Mouse (Mus musculus) central nervous system, embryonic 11.5 days (tissue): ENCODE results near the gene Csf3. TPM values are rescaled to one million over a fixed set of nuclear protein-coding genes. Genes with fewer than 3 reads are reported as not detected.

Source experiments
- polyA plus RNA-seq: library from polyadenylated mRNA; depleted of rRNA; stranded (reverse); fragments of >200 nt; gene quantifications from 2 replicates; pipeline ENCODE4 v1.2.3, GENCODE M21; 2012; rRNA removed

Gene Csf3
- polyA plus RNA-seq: not detected in 2 replicates

DNA sequence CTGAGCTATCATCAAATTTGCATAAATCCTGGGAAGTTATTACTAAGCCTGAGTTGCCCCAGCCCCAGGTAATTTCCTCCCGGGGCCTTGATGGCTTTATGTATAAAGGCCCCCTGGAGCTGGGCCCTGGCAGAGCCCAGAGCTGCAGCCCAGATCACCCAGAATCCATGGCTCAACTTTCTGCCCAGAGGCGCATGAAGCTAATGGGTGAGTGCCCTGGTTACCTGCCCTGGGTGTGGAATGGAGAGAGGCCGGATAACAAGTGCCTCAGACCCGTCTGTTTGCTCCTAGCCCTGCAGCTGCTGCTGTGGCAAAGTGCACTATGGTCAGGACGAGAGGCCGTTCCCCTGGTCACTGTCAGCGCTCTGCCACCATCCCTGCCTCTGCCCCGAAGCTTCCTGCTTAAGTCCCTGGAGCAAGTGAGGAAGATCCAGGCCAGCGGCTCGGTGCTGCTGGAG is at the start of gene Csf3:
Csf3 (plus strand) TSS at position 51 of the 458 bp plus-strand sequence.

DNA sequence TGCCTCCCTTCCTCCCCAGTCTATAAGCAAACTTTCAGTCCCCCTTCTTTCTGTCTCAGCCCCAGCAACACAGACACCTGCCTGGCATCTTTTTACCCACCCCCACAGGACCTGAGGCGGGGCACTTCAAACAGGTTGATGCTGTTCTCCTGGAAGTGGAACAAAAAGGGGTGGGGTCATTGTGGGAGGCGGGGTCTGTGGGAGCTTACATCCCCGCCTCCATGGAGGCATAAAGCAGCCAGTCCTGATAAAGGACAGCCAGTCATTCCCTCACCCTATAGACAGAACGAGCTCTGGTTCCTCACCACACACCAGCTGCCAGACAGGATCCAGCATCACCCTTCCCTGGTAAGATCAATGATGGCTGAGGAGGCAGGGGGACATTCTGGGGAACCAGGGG is 37.0 kb upstream of the Csf3 start, which contains the start of gene Gsdma:
Gsdma (plus strand) TSS at position 261 of the 400 bp plus-strand sequence.

DNA sequence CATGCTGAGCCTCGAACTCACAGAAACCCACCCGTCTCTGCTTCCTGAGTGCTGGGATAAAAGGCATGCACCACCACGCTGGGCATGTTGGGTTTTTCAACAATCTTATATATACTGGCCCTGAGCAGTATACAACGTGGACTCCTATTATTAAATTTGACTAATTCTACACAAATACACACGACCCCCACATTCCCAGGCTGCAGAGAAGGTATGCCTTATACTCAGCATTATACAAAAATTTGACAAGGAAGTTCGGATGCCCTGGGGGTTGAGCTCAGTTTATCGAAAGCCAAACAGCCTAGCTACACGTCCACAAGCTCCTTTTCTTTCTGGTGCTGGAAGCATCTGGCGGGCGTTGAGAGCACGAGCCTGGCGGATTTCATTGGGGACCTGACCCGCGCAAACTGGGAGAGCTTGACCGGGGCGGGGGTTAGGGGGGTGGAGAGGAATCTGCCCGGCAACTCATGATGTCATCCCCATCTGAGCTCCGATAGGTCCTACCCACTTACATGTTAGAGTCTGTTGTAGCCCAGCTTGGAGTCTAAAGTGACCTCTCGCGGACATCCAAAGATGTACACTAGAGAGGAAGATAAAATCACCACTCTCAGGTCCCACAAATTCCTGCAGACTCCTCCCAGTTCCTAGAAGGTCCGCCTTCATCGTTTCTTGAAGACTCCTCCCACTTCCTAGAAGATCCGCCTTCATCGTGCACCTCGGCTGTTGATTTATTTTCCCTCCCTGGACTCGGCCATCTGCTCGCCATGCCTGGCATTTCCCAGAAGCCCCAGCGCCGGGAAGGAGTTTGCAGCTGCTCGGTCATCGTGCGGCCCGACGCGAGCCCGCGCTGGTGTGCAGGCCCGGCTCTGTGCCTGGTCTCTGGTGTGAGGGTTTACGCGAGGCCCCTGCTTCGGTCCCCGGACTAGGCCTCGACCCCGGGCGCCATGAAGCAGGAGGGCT is 19.0 kb upstream of the Csf3 start, which contains the start of gene Psmd3:
Psmd3 (plus strand) TSS at position 769 of the 960 bp plus-strand sequence.

DNA sequence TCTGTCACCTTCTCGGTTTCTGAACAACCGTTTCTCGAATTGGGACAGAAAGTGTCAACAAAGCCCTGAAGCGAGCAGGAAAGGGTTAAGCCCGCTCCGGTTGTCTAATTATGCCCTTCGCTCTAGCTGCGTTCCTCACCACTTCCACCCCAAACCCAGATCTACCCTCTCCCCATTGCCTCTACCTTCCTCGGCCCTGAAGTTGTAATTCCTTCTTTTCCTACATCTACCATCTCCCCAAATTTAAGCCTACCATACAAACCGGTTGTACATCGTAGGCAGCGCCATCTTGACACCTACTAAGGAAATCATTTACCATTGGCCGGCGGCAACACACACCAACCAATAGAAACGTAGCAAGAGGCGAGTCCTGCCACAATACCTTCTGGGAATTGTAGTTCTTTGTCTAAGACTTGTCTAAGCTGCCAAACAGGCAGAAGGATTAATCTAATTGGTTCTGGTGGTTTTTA is 28.1 kb downstream of the Csf3 start, which contains the start of gene Med24:
Med24 (minus strand) TSS at position 317 of the 470 bp plus-strand sequence.

DNA sequence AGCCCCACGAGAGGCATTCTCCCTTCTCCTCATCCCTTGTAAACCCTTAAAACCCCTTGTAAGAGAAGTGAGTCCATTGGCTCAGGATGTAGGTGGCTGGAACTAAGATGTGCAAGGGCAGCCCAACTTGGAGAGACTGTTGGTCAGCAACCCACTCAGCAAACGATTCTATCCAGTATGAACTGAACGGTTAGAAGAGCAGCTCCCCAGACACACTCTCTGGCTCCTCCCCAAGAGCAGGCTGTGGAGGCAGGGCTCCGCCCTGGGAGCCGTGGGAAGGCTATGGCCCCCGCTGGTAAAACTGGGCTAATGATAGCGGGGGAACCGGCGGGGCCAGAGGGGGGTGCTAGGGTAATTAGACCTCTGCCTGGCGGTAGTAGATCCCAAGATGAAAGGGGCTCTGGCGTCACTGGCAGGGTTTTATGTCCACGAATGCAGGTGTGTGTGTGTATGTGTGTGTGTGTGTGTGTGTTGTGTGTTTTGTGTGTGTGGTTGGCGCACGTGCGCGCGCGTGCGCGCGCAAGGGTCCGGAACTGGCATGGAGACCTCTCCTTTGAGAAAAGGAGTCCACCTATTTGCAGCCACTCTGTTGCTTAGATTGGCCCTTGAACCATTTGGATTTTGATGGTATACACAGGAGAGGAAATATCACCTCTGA is 39.5 kb downstream of the Csf3 start, which contains the start of gene Thra:
Thra (plus strand) TSS at position 246 of the 658 bp plus-strand sequence.

Other genes starting within 250 kb of the Csf3 start
- 0.04 and 0.09 TPM in 2 replicates for gene Ikzf3, start 155.2 kb upstream of the Csf3 start, polyA plus RNA-seq
- gene Zpbp2, start 150.2 kb upstream of the Csf3 start, polyA plus RNA-seq: 0.09 and 0.44 TPM in 2 replicates
- gene Ormdl3, start 113.9 kb upstream of the Csf3 start, polyA plus RNA-seq: 51.7 and 70.0 TPM in 2 replicates
- gene Lrrc3c, start 103.0 kb upstream of the Csf3 start, polyA plus RNA-seq: not detected in 2 replicates
- gene Gm12355, start 75.6 kb upstream of the Csf3 start, polyA plus RNA-seq: 0.62 and 2.6 TPM in 2 replicates
- not detected in 2 replicates for gene Gsdma3, start 74.9 kb upstream of the Csf3 start, polyA plus RNA-seq
- gene Gsdma2, start 54.5 kb upstream of the Csf3 start, polyA plus RNA-seq: 0.11 TPM in 1 of 2 replicates, not detected in the other
- gene Gsdma, start 36.9 kb upstream of the Csf3 start, polyA plus RNA-seq: 0.02 TPM in 1 of 2 replicates, not detected in the other
- 165 and 173 TPM in 2 replicates for gene Psmd3, start 18.7 kb upstream of the Csf3 start, polyA plus RNA-seq
- gene Med24, start 28.2 kb downstream of the Csf3 start, polyA plus RNA-seq: 71.0 and 91.8 TPM in 2 replicates
- 104 and 116 TPM in 2 replicates for gene Thra, start 39.4 kb downstream of the Csf3 start, polyA plus RNA-seq
- 0.91 and 1.3 TPM in 2 replicates for gene Nr1d1, start 74.1 kb downstream of the Csf3 start, polyA plus RNA-seq
- 104 and 142 TPM in 2 replicates for gene Msl1, start 94.3 kb downstream of the Csf3 start, polyA plus RNA-seq
- 60.4 and 105 TPM in 2 replicates for gene Casc3, start 103.6 kb downstream of the Csf3 start, polyA plus RNA-seq
- gene Rapgefl1, start 135.5 kb downstream of the Csf3 start, polyA plus RNA-seq: 6.0 and 9.7 TPM in 2 replicates
- 10.0 and 11.9 TPM in 2 replicates for gene Wipf2, start 162.4 kb downstream of the Csf3 start, polyA plus RNA-seq
- gene Cdc6, start 206.5 kb downstream of the Csf3 start, polyA plus RNA-seq: 24.9 and 35.6 TPM in 2 replicates
- 13.0 and 30.0 TPM in 2 replicates for gene Rara, start 226.6 kb downstream of the Csf3 start, polyA plus RNA-seq